Mouse (Mus musculus): ENCODE results near the gene Chpt1.
"Not testable (repeated sequence)": the region's sequence is repeated elsewhere in the genome, so short reads cannot be mapped to it uniquely, and the experiment has no call there.

The Chpt1 gene

DNA sequence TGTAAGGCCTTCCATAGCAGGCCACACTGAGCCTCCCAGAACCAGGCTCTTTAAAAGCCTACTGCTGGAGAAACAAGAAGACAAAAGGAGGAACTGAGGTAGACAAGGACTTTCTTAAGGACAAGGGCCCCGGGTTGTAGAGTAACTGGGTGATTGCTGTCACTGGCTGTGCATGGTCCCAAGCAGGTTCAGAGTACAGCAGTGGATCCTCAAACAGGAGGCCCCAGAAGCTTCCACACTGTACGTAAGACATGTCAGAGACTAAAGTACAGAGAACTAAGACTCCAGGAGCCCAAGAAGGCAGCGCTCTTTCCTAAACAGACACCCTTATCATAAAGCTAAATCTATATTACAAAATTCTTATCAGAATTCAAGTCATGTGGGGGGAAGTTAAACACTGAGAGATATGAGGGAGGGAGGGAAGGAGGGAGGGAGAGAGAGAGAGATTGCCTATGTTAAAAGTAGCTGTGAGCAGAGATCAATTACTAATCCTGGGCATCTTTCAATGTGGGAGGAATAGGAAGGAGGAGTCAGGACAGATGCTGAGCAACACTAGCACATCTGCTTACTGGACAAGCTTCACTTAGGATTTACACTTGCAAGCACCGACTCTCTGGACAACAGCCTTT, 8.8 kb downstream of the Chpt1 start:
- DNase-seq, result peak in 1 of 2 experiments; percentile 60

DNA sequence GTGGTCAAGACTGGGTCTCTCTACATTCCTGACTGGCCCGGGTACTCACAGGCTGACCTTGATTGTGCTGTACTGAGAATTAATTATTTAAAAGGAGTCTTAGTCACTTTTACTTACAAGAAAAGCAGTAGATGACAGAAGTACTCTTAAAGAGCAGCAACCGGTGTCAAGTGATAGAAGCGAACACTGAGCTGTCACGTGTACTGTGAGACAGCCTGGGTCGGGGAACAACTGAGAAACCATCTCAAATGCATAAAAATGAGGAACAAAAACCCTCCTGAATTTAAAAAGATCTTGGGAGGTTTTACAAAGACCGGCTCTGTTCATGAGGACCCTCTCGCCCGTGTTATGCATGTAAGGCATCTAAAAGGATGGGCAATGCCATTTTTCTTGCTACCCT, 11.2 kb downstream of the Chpt1 start:
- DNase-seq, result no peak

DNA sequence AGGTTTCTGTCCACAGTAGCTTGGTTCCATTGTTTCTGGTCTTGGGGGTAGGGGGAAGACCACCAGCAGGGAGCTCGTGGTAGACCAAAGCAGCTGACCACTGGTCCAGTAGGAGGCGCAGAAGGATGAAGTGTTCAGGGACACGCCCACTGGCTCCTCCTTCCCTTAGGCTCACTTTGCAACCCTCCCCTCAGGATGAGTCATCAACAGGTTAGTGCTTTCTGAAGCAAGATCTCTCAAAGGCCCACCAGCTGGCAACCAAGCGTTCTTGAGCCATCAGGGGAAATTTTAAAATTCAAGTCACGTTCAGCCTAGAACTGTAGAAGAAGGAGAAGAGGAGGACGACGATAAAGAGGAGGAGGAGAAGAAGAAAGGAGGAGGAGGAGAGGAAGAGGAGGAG, 12.2 kb downstream of the Chpt1 start:
- DNase-seq, result peak; percentile 45 to 59

DNA sequence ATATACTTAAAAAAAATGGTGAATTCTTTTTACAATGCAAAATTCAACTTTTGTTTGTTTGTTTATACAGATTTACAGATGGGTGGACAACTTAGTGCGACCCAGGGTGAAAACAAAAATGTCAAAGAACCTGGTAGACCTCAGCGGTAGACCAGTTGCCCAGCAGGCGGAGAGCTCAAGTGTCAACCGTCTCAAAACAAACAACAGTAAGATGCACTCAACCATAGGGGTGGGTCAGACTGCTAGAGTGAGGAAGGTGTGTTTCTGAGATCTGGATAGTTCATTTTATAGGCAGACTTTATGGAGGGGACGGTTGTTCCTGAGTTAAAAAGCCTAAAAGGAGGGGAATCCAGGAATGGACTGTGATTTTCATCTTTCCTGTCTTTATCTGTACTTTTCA, 15.2 kb downstream of the Chpt1 start:
- DNase-seq, result no peak

DNA sequence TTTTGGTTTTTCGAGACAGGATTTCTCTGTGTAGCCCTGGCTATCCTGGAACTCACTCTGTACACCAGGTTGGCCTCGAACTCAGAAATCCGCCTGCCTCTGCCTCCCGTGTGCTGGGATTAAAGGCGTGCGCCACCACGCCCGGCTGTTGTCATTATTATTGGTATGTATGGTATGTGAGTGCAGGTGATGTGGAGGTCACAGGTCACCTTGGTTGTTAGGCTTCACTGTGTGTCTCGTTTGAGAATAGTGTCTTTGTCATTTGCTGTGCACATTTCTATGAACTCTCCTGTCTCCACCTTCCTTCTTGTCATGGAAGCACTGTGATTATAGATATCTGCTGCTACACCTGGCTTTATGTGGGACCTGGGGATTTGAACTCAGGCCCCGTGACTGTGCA, 21.0 kb downstream of the Chpt1 start:
- DNase-seq, result not testable (repeated sequence)

DNA sequence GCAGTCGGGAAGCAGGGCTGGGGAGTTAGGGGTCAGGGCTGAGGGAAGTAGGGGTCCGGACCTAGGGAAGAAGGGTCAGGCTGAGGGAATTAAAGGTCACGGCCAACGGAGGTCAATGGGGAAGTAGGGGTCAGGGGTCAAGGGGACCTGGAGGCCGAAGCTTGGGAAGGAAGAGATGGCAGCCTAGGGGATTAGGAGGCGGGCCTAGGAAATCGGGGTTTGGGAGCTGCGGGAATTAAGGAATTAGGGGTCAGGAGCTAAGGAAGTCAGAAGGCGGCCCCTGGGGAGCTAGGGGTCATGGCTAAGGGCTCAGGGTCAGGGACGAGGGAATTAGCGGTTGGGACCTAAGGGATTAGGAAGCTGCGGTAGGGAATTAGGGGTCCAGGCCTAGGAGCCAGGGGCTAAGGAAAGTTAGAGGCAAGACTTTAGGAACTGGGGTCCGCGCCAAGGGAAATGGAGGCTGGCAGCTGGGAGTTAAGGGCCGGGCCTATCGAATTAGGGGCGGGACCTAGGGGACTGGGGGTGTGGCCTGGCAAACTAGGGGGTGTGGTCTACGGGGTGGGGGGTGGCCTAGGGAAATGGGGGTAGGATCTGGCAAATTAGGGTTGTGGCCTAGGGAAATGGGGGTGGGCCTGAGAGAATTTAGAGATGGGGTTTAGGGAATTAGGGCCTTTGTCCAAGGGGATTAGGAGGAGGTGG, 43.6 kb downstream of the Chpt1 start:
- DNase-seq, result peak; percentile 20 to 53

DNA sequence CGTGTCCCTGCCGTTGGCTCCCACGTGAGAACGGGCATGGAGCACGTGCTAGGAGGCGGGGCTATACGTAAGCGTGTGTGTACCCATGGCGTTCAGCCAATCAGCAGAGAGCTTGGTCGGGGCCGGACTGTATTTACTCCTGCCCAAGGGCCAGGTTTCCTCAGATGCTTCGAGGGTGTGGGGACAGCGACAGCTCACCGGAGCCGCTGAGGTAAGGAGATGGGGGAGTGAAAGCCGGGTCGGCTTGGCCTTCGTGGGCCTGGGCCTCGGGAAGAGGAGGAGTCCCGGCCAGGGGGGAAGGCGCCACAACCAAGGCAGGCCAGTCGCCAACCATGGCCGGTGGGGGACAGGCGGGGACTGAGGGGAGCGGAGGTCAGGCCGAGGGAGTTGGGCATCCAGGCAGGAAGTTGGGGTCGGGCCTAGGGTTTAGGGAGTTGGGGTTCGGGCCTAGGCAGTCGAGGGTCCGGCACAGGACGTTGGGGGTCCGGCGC, 44.3 kb downstream of the Chpt1 start, which contains the start of gene Sycp3:
Gene Sycp3, plus strand, starts transcription at position 68 of the 491 bp plus-strand sequence.
- DNase-seq, result peak; percentile 43 to 71

DNA sequence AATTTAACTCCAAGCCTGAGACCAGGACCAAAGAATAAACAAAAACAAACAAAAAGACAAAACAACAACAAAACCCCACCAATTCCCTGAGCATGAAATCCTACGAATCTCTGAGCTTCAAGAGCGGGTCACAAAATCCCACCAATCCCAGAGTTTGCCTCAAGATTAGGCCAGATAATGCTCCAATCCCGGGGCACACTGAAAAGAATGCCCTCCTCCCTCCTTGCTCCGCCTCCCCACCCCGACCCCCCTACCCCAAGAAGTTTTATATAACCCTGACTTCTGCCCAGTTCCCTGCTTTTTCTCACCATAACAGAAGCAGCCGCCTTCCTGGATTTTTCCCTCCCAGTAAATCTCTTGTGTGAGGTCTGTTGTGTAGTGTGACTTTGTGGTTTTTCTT, 46.1 kb downstream of the Chpt1 start:
- DNase-seq, result no peak

DNA sequence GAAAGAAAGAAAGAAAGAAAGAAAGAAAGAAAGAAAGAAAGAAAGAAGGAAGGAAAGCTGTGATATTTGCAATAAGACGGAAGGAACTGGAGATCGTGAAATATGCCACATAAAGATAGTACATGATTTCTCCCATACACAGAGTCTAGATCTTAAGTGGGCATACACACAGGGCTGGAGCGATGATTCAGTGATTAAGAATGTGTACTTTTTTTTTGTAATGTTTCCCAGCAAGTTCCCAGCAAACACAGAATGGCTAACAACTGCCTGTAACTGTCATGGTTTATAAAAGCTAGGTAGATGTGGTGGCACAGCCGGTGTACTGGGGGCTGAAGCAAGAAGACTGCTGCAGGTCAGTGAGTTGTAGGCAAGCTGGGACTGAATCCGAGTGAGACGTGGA, 51.9 kb downstream of the Chpt1 start:
- DNase-seq, result no peak

DNA sequence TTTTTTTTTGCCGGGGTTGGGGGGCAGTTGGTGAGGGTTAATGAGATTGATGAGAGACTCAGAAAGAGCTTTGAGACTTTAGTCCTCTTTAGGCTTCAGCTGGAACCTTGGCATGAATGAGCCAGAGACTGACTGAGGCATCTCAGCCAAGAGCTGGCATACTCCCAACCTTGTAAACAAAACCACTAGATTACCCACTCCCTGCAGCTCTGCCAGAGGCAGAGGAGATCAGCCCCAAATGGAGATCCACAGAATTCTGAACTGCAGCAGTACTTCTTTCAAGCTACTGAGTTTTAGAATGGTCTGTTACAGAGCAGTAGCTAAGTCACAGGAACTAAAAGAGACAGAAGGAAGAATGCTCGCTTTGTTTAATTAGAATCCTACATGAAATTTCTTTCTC, 52.7 kb downstream of the Chpt1 start:
- no peak for DNase-seq

DNA sequence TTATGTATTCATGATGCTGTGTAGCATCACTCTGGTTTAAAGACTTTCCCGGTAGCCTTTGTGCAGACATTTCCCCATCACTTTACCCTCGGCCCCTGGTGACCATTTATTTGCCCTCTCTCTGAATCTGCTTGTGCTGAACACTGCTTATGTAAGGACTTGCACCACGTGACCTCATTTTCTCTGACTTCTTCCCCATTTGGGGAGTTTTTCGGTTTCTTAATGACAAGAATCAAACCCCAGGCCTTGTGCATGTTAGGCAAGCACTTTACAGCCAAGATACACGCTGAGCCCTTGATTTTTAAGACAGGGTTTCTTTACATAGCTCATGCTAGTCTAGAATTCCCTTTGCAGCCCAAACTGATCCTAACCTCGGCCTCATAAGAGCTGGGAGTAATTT, 62.6 kb downstream of the Chpt1 start:
- no peak for DNase-seq

DNA sequence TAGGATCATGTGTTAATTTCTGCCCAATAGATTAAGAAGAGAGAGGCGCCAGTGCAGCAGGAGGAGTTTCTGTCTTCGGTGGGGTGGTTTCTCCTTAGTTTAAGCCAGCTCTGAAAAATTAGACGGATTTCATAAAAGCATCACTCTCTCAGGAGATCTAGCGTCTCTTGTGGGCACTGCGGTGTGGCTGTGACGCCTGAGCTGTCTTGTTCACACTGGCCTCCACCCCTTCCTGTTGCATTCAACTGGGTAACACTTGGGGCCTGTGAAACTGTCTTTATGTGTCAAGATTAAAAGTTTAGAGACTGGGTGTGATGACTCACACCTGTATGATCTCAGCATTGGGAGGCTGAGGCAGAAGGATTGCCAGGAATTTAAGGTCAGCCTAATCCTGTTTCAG, 75.9 kb downstream of the Chpt1 start:
- no peak for DNase-seq

DNA sequence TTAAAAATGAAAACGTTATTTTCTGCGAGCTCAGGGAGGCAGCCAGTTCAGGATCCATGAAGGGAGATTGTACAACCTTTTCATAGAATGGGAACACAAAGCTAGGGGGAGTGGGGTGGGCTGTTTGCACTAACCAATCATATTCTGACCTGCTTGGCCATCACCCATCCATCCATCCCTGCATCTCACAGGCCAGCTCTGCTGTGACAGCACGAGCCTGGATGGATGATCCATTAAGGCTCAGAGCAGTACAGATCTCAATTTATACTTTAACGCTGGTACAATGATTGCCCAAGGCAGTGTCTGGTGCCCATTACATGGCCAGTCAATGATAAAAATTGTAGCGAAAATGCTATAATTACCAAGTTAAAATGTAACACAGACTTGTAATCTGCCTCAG, 77.0 kb downstream of the Chpt1 start:
- no peak for DNase-seq

DNA sequence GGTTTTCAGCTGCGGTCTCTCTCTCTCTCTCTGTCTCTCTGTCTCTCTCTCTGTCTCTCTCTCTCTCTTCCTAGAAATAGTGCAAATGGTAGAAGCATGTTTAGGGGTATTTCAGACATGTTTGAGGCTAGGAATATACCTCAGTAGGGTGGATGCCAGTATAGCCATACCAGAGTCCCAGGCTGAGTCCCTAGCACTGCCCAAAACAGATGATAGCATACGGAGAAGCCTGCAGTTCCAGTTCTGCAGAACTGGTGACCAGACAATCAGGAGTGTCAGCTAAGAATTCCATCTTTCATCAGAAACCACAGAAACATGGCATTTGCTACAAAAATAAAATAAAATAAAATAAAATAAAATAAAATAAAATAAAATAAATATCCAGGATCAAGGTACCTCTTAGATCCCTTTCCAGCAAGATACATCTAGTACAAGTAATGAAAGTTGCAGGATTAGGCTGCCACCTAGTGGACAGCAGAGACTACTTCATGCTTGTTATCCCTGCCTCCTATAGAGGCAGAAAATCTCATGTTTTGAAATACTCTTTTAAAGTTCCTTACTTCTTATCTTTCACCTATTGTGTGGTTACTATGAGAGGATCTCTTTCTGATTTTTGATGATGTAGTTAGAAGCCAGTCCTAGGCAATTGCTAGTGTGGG, 77.6 kb downstream of the Chpt1 start:
- peak; percentile 63 to 71 for DNase-seq

DNA sequence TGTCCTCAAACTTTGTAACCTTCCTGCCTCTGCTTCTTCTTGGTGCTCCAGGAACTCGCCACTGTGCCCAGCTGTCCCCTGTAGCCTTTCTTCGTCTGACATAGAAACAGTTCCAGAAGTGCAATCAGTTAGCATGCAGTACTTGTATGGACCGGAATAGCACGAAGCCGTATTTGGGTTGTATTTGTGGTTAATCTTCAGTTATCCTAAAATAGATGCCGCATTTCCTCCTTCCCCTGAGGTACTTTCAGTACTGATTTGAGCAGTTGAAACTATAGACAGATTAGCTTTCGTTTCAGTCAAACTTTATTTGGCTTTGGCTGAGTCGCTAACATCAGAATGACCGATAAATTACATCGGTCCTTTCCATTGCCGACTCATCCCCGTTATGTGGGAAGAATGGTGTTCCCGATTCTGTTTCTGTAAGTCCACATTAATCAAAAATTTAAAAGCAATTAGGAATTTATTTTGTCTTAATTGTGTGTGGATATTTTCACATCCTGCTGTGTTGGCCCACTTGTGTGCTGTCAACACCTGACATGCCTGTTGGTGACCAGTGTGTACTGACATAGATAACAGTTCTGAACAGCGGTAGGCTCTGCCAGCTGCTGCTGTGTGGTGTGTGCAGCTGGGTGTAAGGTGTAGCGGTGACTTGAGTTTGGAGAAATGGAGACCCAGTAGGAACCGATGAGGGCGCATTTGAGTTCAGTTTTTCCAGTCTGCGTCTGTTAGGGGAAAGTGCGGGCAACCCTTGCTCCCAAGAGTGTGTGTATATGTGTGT, 83.0 kb downstream of the Chpt1 start:
- no peak for DNase-seq

DNA sequence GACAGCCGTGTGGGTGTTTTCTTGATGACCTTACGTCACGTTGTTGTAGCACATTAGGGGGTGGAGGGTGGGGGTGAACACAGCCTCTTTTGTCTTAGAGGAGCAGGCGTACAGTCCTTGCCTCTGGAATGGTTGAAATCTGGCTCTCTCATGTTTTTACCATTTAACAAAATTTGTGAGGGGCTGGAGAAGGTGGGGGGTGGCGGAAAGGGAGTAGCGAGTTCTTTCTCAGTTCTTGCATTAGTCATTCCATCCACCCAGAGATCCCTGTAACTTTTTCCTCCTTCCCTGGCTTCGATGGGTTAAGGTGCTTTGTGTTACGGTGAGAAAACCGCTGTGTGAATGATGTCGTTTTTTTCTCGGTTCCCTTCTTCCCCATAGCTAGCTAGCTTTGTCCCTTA, 83.7 kb downstream of the Chpt1 start:
- no peak for DNase-seq

DNA sequence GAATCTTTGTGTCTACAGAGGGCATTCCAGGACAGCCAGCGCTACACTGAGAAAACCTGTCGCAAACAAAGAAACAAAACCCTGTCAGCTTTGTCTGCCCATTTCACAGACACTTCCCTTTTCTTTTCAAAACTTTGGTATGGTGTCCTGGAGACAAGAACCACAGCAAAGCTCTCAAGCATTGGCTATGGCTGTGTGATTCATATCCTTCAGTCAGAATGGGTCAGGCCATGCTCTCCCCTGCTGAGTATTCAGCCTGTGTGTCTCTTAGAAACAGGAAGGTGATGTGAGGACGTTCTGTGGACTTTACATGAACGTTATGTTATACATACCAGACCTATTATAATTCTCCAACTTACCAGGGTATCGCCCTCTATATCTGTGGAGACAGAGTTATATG, 86.2 kb downstream of the Chpt1 start:
- DNase-seq, result no peak

DNA sequence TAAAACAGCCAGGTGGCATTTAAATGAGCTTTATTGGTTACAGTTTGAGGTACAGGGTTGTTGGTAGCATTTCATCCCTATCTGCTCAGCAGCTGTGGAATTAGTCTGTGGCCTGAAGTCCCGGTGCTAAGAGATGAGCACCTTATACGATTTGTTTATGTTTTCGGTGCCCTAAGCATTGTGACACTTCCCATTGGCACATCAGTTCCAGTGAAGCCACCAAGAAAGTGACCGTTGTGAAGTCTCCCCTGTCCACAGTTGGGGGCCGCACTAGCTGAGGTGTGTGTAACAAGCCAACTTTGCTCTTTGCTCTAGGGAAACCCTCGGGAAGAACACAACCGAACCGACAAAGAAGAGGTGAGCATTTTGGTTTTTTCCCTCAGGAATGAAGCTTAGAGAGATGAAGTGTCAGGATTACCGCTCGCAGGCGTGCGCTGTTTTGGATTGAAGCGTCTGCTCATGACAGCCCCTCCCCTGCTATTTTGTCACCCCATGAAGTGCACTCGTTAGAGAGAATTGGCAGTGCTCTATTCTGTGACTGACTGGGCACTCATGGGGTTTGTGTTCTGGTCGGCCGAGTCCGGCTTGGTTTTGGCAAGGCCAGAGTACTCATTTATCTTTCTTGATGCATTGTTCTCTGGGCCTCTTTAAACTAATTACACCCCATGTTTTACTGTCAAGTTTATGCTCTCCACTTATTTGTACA, 91.4 kb downstream of the Chpt1 start:
- no peak for DNase-seq

DNA sequence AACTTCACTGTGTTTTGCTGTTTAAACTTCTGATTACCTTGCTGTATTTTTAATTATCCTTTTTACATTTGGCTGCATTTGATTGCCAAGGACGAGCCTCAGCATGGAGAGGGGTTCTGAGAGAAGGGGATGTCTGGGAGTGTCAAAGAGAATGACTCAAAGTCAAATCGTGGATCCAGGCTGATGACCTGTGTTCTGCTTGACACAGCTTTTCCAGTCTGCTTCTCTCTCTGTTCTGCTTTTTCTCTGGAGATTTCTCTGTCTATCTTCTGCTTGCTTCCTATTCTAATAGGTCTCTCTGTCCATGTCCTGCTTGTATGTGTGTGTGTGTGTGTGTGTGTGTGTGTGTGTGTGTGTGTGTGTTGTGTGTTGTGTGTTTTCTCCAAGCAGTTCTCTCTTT, 94.1 kb downstream of the Chpt1 start:
- DNase-seq, result no peak

DNA sequence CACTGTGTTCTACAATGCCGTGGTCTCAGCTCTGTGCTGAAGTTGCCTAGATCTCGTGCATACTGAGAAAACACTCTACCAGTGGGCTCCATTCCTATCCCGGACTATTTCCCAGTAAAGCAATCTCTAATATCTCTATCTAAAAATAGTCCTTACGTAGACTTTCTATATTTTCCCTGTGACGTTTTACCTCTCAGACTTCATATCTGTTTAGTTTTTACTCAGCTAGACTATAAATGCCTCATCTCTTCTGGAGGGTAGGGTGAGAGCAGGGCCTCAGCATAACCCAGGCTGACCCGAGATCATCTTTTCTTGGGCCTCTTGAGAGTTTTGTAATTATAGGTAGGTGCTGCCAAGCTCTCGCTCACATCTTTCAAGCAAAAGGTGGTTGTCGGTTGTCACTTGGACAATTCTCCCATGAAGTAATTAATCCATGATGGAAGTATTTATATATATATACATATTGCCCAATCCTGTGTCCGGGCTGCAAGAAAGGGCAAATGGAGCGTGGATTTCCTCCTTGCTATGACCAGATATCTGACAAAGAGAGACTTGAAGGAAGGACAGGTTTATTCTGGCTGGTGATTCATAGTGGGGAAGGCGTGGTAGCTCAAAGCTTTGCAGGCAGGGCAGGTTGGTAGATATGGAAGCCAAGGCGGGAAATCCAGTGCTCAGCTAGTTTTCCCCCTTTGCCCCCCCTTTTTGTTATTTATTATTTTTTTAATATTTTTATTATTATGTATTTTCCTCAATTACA, 95.8 kb downstream of the Chpt1 start:
- no peak for DNase-seq

DNA sequence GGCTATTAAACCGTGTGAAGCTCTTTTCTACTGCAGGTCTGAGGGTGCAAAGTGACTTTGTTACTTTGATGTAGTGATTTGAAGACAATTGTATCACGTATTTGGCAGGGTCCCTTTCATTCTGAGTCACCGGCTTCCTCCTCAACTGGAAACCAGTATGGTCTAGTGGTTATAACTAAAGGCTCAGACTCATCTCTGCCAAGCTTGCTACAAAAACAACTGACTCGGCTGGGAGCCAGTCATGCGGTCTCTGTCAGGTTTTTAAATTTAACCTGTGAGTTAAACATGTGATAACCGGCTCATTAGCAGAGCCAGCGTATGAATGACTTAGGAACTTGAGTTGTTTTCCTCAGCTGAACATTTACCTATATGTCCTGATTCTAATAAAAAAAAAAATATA, 98.1 kb downstream of the Chpt1 start:
- DNase-seq, result peak in 1 of 2 experiments; percentile 48

DNA sequence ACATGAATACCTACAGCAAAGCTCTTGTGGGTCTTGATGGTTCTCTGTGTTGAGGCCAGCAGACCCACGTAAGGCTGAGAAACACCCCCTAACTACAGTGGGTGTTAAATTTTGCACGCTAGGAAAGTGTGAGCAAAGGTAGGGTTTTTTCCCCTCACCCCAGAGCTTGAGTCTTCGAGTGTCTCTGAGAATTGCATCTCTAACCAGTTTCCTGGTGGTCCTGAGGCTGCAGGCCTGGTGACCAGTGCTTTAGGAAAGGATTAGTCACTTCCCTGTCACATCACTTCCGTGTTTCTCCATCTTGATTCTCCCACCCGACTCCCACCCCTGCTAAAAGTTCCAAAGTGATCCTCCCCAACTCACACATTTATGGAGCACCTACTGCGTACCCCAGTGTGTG, 99.7 kb downstream of the Chpt1 start:
- no peak for DNase-seq

All from kidney, postnatal 25 days (tissue).